Mouse (Mus musculus): ENCODE data around the gene Iars2.

DNA sequence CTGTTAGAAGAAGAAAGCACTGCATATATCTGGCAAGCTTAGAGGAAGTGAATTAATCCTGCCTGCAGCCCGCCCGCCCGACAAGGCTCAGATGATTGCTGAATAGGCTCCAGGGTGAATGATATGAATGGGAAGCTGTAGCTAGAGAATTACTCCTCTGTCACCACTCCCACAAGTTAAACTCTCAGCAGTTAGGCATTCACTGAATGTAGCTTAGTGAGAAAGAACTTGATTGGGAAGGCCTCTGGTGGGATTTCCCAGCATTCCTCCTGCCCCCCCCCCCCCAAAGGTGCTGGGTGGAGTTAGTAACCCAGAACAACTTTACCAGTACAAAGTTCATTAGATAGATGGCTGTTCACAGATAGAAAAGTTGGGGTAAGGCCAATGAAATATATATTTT lies 7.3 kb upstream of the Iars2 start:
- TF ChIP-seq TCF12 (IDR thresholded peaks at IDR 0.05; ENCODE audit: low read depth, low read length): no peak
- TF ChIP-seq E2F4 (IDR thresholded peaks at IDR 0.05; ENCODE audit: borderline replicate concordance, low read depth, low read length): no peak
- no peak for TF ChIP-seq CTCF (IDR thresholded peaks at IDR 0.05 in 2 of 3, conservative IDR thresholded peaks at IDR 0.05 in 1 of 3; ENCODE audit: control insufficient read depth in 1 of 3, insufficient read depth in 1 of 3, low read depth in 2 of 3, low read length in 3 of 3, poor library complexity in 1 of 3, severe bottlenecking in 1 of 3)
- no peak for TF ChIP-seq POLR2AphosphoS2 (IDR thresholded peaks at IDR 0.05; ENCODE audit: low read length)
- TF ChIP-seq KAT2A (conservative IDR thresholded peaks at IDR 0.05; ENCODE audit: low read depth, low read length): no peak
- no peak for TF ChIP-seq UBTF (IDR thresholded peaks at IDR 0.05; ENCODE audit: borderline replicate concordance, insufficient read depth, low read depth, low read length)
- no peak for TF ChIP-seq MAX (IDR thresholded peaks at IDR 0.05; ENCODE audit: low read length)
- TF ChIP-seq RAD21 (IDR thresholded peaks at IDR 0.05; ENCODE audit: low read depth, low read length): no peak
- no peak for TF ChIP-seq MAZ (IDR thresholded peaks at IDR 0.05; ENCODE audit: low read depth, low read length)
- no peak for TF ChIP-seq EP300 (IDR thresholded peaks at IDR 0.05; ENCODE audit: low read depth in 1 of 2, low read length in 2 of 2)
- TF ChIP-seq POLR2A (IDR thresholded peaks at IDR 0.05; ENCODE audit: control insufficient read depth in 1 of 2, insufficient read depth in 1 of 2, low read depth in 1 of 2, low read length in 2 of 2, poor library complexity in 1 of 2): no peak

All from MEL (cell line).